Mouse (Mus musculus): Measurements from ENCODE around the gene Ermp1.

- TF ChIP-seq CTCF (IDR thresholded peaks at IDR 0.05) (no peak), POLR2A (IDR thresholded peaks at IDR 0.05; ENCODE audit: insufficient read depth, low read depth, low read length) (no peak)
Observed at GRCm38 (mm10) chr19:29672660-29673059, 24.4 kb upstream of the Ermp1 start.

Measured in heart, adult 2 months (tissue).